Mouse (Mus musculus): ENCODE results near the gene Zbtb48. TPM values are rescaled to one million over a fixed set of nuclear protein-coding genes. Genes with fewer than 3 reads are reported as not detected.
A peak's percentile ranks its signal among the peaks of the same experiment; 100 is the strongest.

The Zbtb48 gene
- total RNA-seq, 2 experiments from 2014 or later: 4.9 to 5.2 TPM

DNA sequence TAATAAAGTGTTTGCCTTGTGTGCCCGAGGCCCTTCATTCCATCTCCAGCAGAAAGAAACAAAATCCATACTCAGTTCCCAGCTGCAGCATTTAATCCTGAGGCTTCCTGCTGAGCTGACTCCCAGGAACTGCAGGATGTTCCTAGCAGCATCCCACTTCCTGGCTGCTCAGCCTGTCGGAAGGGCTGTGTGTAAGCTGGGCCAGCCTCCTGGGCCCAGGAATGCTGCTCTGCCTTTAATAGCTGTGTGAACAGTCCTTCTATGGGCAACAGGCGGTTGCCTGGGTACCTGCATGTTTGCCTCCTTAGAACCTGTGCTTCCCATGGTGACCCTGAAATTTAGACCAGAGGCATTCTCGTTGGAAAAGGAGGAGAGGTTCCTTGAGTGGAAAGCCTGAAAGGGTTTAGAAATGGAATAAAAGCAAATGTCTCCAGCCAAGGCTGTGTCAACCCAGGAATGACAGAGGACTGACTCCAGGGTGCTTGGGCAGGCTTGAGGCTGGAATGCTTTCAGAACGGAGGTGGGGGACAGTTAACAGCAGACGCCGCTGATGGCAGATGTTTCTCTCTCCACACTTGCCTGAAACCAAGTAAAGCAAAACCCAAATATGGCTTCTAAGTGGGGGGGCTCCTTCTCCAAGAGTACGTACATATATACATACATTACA lies 19.9 kb downstream of the Zbtb48 start:
- DNase-seq: peak; percentile 72
- intact Hi-C loops (cut with DNase I): no loop called here

DNA sequence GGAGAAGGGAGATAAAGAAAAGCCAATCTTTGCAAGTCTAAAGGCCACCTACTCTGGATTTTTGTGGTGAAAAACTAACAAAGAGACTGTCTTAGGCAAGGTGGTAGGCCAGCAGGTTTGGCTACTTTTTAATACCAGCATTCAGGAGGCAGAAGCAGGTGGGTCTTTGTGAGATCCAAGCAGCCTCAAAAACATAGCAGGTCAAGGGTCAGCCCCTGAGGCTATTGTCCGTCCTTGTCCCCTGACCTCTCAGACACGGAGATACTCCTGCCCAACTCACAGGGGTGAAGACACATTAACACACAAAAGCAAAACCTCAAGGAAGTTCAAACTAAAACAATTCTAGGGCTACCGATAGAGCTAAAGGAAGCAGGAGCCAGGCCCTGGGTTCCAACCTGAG lies 20.7 kb downstream of the Zbtb48 start:
- intact Hi-C loops (cut with DNase I): no loop called here
- no peak for DNase-seq

GRCm38 (mm10) chr4:152006137-152006536 lies 21.3 kb downstream of the Zbtb48 start:
- intact Hi-C loops (cut with DNase I): no loop called here
- DNase-seq: no peak

GRCm38 (mm10) chr4:152002063-152002462 lies 25.4 kb downstream of the Zbtb48 start:
- intact Hi-C loops (cut with DNase I): no loop called here
- no peak for DNase-seq

DNA sequence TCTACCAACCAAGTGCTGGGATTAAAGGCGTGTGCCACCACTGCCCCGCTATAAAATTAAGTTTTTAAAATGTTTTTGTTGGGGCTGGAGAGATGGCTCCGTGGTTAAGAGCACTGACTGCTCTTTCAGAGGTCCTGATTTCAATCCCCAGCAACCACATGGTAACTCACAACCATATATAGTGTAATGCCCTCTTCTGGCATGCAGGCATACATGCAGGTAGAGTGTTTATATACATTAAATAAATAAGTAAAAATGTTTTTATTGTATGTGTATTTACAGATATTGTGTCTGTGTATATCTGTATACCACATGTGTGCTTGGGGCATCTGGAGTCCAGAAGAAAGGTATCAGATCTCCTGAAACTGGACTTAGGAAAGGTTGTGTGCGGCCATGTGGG lies 26.1 kb downstream of the Zbtb48 start:
- DNase-seq: no peak
- intact Hi-C loops (cut with DNase I): no loop called here

- intact Hi-C loops (cut with DNase I): no loop called here
- no peak for DNase-seq
These were observed 26.6 kb downstream of the Zbtb48 start for GRCm38 (mm10) chr4:152000906-152001305.

DNA sequence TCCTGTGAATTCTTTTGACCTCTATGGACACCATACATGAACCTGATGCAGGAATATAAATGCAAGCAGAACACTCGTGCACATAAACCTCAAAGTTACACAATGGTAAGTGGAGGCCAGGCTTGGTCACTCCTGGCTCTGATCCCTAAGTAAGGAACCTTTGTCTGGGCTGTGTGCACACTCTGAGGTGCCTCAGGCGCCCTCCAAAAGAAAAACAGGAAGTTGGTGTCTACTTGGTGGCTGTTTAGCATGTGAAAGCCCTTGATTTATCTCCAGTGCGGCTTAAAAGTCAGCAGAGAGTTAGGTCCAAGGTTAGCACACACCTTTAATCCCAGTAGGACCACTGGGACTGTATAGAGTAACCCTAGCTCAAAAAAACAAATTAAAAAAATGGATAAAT lies 28.0 kb downstream of the Zbtb48 start:
- intact Hi-C loops (cut with DNase I): no loop called here
- DNase-seq: no peak

DNA sequence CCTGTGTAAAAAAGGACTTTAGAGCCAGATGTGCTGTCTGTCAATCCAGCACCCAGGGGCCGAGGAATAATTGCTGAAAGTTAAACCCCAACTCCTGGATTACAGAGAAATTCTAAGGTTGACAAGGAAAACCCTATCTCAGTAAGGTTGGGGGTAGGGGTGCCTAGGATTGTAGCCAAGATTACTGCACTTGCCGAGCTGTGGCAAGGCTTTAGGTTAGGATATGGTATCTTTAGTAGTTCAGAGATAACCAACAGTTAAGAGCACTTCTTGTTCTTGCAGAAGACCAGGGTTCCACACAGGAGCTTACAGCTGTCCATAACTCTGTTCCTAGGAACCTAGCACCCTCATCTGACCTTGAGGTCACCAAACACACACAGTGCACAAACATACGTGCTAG lies 29.8 kb downstream of the Zbtb48 start:
- DNase-seq: no peak
- intact Hi-C loops (cut with DNase I): no loop called here

GRCm38 (mm10) chr4:151996951-151997222 lies 30.6 kb downstream of the Zbtb48 start:
- no peak for DNase-seq
- intact Hi-C loops (cut with DNase I): no loop called here

DNA sequence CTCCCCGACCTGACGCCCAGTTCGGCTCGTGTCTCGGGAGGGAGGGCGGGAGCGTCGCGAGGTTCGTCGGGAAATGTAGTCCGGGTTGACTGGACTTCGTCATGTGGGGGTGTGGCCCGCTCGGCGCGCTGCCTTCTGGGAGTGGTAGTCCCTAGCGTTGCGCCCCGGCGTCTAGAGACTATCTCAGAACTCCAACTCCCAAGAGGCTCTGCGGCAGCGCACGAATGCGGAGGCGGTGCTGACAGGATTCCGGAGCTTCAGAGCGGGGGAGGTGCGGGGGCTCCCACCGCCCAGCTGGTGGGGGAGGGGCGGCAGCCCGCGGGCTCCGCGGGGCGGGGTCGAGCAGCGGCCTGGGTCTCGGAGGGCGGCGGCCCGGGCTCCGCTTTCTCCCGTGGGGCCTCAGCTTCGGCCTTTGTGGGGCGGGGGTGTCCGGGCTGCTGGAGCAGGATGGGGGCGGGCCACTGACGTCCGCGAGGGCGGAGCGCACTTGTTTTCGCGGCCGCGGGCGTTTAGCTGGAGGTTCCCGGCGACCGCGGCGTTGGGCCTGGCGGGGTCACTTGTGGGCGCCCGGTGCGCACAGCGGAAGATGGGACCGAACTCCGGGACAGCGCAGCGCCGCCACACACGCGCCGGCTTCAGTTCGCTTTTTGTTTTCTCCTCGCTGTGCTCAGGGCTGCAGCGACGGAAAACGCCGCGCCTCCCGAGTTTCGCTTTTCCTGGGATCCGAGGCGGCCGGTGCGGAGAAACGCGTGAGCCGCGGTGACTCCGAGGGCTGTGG lies 31.1 kb downstream of the Zbtb48 start, which contains the start of gene Phf13:
Gene Phf13 (minus strand): TSS at position 86 of the 778 bp plus-strand sequence.
- intact Hi-C loops (cut with DNase I): no loop called here
- DNase-seq: peak; percentile 99 to 100

DNA sequence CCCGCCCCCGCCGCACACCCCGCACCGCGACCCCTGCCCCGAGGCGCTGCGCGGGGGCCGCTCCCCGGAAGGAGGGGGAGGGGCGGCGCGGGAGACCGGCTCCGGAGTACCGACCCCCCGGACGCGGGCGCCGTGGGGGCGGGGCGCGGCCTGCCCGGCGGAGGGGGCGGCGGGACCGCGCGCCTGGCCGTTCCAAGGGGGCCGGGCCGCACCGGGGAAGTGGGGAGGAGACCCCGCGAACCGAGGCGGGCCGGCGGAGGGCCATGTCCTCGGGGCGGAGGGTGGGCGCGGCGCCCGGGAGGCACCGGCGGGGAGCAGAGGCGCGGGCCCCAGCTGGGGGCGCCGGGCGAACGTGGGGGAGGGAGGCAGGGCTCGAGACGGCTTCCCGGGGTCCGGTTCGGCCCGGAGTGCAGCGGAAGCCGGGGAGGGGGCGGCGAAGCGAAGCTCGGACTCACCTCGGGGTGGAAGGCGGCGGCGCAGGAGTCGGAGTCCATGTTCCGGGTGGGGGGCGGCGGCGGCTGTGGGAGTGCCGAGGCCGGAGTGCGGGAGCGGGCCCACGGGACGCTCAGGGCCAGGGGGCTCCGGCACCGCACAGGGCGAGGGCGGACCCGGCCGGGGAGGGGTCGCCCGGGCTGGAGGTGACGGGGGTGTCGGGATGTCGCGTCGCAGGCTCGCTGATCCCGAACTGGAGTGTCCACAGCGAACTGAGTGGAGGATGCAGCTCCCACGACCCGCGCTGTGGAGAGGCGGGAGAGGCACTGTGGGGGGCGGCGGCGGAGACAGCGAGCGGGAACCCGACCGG lies 31.9 kb downstream of the Zbtb48 start:
- no peak for DNase-seq
- intact Hi-C loops (cut with DNase I): no loop called here

DNA sequence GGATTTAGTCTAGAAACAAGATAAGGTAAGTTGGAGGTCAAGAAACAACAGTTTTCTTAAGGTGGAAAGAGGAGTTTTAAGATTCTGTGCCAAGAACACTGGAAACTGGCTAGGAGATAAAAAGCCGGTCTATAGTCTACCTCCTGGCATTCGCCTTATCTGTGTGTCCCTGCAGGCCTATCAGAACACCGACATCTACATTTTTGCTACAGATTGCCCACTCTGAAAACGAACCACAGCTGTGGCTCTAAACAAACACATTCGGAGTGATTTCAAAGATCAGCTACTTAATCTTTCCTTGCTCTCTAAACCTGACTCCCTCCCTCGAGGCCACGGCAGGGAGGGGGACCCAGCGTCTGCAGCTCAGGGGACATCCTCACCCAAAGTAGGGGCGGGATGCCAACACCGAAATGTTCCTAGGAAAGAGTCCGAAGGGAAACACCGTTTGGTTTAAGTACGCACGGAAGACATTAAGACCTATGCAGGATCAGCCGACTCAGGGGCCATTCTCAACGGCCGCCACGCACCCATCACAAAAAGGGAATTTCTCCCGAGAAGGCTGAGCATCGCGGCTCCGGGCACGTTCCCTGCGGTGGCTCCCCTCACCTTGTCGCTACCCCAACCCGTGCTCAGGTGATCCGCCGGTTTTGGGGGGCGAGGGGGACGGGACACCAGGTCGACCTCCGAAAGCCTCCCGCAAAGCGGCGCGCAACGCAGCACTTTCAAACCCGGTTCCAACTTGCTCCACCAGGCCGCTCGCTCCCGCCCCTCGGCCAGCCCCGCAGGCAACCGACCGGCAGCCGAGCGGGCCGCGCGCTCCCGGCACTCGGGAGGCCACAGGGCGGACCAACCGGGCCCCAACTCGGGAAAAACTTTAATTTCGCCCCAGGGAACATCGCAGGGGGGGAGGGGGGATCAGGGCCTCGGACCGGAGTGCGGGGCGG lies 33.0 kb downstream of the Zbtb48 start:
- DNase-seq: peak; percentile 44 to 50
- intact Hi-C loops (cut with DNase I): no loop called here

GRCm38 (mm10) chr4:151993035-151993434 lies 34.4 kb downstream of the Zbtb48 start:
- intact Hi-C loops (cut with DNase I): no loop called here
- DNase-seq: no peak

DNA sequence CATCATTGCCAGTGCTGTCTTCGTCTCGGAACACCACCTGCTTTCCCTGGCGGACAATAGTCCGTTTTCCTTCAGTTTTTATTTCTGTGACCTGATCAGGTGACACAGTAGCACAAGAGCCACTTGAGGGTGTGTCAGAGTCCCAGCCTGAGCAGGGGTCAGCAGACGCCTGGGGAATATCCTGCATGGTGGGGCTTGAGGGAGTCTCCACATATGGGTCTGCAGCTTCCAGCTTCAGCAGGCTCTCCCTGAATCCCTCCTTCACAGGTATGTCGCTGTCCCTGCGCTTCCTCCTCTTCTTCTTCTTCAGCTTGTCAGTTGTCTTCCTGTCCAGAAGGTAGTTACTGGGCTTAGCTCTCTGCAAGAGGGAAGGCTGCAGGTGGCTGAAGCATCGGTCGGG lies 35.4 kb downstream of the Zbtb48 start:
- no peak for DNase-seq
- intact Hi-C loops (cut with DNase I): no loop called here

GRCm38 (mm10) chr4:151989110-151989488 lies 38.4 kb downstream of the Zbtb48 start:
- DNase-seq: no peak
- intact Hi-C loops (cut with DNase I): no loop called here

DNA sequence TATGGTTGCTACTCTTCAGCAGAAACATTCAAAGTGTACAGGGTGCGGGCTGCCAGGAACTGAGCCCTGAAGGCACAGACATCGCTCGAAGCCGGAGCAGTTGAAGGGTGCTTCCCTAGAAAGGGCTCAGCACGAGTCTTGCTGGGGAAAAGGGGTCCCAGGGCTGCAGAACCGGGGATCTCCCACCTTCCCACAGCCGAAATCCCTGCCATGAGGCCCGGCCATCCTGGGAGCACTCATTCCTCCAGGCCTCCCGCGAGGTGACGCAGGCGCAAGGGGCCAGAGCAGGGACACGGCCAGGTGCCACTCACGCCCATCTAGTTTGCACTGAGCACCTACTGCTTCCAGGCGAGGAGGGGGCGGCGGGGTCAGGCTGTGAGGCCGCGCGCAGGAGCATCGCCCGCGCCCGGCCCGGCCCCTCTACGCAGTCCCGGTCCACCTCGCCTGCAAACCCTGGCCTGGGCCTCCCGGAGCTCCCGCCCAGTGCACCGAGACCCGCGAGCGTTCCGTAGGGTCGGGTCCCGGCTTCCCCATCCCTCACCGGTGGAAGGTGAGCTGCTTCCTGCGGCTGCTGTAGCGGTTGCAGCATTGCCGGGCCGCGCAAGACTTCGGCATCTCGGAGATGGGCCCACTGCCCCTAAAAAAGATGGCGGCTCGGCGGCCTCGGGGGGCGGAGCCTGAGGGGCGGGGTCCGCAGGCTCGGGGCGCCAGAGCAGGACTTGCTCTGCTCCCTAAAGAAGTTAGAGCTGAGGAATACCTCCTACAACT lies 38.9 kb downstream of the Zbtb48 start, which contains the start of gene Thap3:
Gene Thap3 (minus strand): TSS at position 656 of the 768 bp plus-strand sequence.
- DNase-seq: peak; percentile 87 to 88
- intact Hi-C loops (cut with DNase I): no loop called here

GRCm38 (mm10) chr4:151988014-151988341 lies 39.5 kb downstream of the Zbtb48 start:
- DNase-seq: no peak
- intact Hi-C loops (cut with DNase I): no loop called here

DNA sequence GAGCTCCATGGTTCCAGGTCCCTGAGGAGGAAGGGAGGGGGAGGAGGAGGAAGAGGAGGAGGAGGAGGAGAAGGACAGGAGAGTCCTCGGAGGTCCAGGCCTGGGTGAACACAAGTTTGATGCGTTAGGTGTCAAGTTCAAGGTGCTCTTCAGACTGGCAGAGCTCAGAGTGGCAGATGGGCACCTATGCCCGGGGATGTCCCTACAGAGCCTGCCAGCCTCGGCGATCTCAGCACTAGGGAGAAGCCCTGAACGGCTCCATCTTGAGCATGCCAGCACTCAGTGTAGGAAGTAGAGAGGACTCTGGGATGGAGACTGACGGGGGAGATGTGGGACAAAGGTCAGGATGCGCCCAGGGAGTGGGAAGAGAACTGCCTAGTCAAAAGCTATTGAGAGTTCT lies 40.8 kb downstream of the Zbtb48 start:
- intact Hi-C loops (cut with DNase I): no loop called here
- peak in 1 of 2 experiments; percentile 7 for DNase-seq

GRCm38 (mm10) chr4:151985886-151986285 lies 41.6 kb downstream of the Zbtb48 start:
- intact Hi-C loops (cut with DNase I): no loop called here

DNA sequence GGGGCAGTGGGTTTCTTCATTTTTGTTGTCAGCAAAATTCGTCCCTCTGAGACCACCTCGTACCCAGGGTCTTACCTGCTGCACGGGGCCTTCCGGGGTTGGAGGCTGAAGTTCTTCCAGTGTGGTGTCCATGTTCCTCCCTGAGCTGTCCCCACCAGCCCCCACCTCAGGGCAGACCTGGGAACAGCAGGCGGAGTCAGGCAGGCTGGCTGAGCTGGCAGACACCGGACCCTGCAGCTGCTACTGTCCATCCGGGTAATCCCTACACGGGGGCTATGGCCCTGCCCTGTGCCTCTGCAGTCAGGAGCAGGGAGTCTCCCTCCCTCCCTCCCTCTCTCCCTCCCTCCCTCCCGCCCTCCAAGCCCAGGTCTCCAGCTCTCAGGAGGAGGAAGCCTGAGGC lies 43.9 kb downstream of the Zbtb48 start:
- intact Hi-C loops (cut with DNase I): no loop called here
- peak in 1 of 2 experiments; percentile 15 for DNase-seq

More at GRCm38 (mm10) chr4:151985886-151986285, 41.6 kb downstream of the Zbtb48 start:
- no peak for DNase-seq
